Mouse (Mus musculus): ENCODE measurements around the gene Dusp9.

DNA sequence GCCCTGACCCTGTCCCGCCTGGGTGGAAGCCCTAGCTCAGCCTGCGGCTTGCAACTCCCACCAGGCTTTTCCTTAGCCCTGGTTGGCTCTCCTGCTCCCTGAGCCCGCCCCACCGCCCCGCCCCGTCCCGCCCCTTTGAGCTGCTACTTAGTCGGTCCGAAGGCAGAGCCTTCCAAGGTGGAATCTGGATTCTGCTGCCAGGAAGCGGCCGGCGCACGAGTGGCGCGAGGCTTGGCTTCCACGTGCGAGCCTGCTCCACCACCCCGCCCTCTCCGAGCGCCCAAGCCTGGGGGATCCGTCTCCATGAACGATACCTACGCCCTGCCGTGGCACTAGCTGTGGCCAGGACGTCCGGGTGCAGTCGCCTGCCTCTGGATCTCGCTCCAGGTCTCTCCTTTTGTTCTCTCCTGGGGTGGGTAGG, at the start of gene Dusp9:
- TF ChIP-seq MAFK (IDR thresholded peaks at IDR 0.05; ENCODE audit: insufficient read depth, low read depth, low read length) (no peak), ZNF384 (IDR thresholded peaks at IDR 0.05; ENCODE audit: low read depth, low read length) (no peak)

All from ES-E14 (cell line).